Mouse (Mus musculus) E14TG2a.4 (cell line): ENCODE results near the gene Adcyap1r1.
A peak's percentile ranks its signal among the peaks of the same experiment; 100 is the strongest.

Source experiments
- H3K27me3 ChIP-seq: 2 replicates; pipeline ENCODE4 v1.6.1; 2014; ENCODE audit warnings: low read length, control low read depth; ENCODE audit not compliant: insufficient read depth
- H3K36me3 ChIP-seq: 2 replicates; pipeline ENCODE4 v1.6.1; 2014; ENCODE audit warnings: low read length, control low read depth; ENCODE audit not compliant: insufficient read depth
- H3K4me1 ChIP-seq: replicated peaks from 2 replicates; pipeline ENCODE4 v1.6.1; 2014; ENCODE audit warnings: low read depth, low read length, control low read depth
- H3K4me3 ChIP-seq: replicated peaks from 2 replicates; pipeline ENCODE4 v1.5.1; 2014; ENCODE audit warnings: mild to moderate bottlenecking, low read length
- H3K9me3 ChIP-seq: 2 replicates; pipeline ENCODE4 v1.6.1; 2014; ENCODE audit warnings: low read length, control low read depth
- CTCF ChIP-seq: conservative IDR thresholded peaks from 2 replicates; pipeline ENCODE4 v1.5.1; 2014; ENCODE audit warnings: low read length
- NANOG ChIP-seq: IDR thresholded peaks from 2 replicates; pipeline ENCODE4 v1.6.1; 2014; ENCODE audit warnings: borderline replicate concordance, low read length, mixed read lengths
- POU5F1 ChIP-seq: IDR thresholded peaks from 2 replicates; pipeline ENCODE4 v1.6.1; 2014; ENCODE audit warnings: low read length, borderline replicate concordance

Adcyap1r1 gene

GRCm38 (mm10) chr6:55519605-55520201 lies 67.9 kb downstream of the Adcyap1r1 start:
- TF ChIP-seq CTCF (peak; percentile 72), POU5F1 (no peak)
- Histone ChIP-seq H3K9me3 (peaks cover 4% of the 10 kb centered on the region), H3K27me3 (no peaks in the 10 kb centered on the region), H3K4me1 (no peaks in the 10 kb centered on the region), H3K4me3 (no peak overlapping the region), H3K36me3 (no peaks in the 10 kb centered on the region)

GRCm38 (mm10) chr6:55520237-55521095 lies 68.7 kb downstream of the Adcyap1r1 start:
- Histone ChIP-seq H3K4me3 (no peak overlapping the region), H3K9me3 (no peaks in the 10 kb centered on the region), H3K36me3 (no peaks in the 10 kb centered on the region), H3K4me1 (no peaks in the 10 kb centered on the region), H3K27me3 (no peaks in the 10 kb centered on the region)
- no peak for TF ChIP-seq NANOG
- TF ChIP-seq POU5F1: no peak
- TF ChIP-seq CTCF: peak; percentile 19; the same call in 1 of the 2 replicates

DNA sequence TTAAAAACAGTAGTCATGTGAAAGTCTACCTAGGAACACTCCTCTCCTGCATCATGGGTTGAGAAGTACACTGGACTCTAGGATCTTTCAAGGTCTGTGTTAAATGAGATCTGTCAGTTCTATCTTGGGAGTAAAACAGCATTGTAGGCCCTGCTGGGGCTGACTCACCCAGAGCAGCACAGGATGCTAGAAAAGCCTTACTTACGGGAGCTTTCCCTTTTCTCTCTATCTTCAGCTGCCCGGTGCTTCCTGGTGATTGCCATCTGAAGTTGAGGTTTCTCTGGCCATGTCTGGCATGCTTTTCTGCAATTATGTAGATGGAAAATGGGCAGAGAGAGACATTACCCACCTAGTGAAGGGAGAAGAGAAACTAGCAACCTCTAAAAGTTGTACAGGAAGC lies 84.7 kb downstream of the Adcyap1r1 start:
- no peak overlapping the region for H3K4me3 ChIP-seq
- no peaks in the 10 kb centered on the region for H3K36me3 ChIP-seq
- no peak for TF ChIP-seq NANOG
- TF ChIP-seq CTCF: no peak
- no peak for TF ChIP-seq POU5F1
- no peaks in the 10 kb centered on the region for H3K27me3 ChIP-seq
- peaks cover 4% of the 10 kb centered on the region for H3K9me3 ChIP-seq
- no peaks in the 10 kb centered on the region for H3K4me1 ChIP-seq

- Histone ChIP-seq H3K36me3 (no peaks in the 10 kb centered on the region), H3K4me1 (no peaks in the 10 kb centered on the region), H3K9me3 (no peaks in the 10 kb centered on the region), H3K27me3 (no peaks in the 10 kb centered on the region), H3K4me3 (no peak overlapping the region)
- TF ChIP-seq NANOG (no peak), POU5F1 (no peak), CTCF (no peak)
Observed at GRCm38 (mm10) chr6:55539196-55539595, 87.4 kb downstream of the Adcyap1r1 start.

DNA sequence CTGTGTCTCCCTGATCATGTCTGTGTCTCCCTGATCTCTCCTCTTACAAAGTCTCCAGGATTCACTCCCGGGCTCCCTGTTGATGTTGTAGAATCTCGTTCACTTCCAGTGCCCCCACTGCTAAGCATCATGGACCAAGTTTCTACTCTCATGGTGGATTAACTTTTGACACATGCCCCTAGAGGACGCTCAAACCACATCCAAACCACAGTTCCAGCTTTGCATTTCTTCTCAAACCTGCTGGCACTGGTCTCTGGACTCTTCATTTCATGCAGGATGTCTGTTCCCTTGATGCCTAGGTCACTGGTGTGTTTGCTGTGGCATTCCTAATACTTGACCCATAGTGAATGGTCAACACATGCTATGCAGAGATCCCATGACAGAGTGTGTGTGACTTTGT lies 90.6 kb downstream of the Adcyap1r1 start:
- Histone ChIP-seq H3K27me3 (no peaks in the 10 kb centered on the region), H3K4me3 (no peak overlapping the region), H3K36me3 (no peaks in the 10 kb centered on the region), H3K9me3 (no peaks in the 10 kb centered on the region), H3K4me1 (no peaks in the 10 kb centered on the region)
- TF ChIP-seq CTCF (no peak), NANOG (no peak), POU5F1 (no peak)

DNA sequence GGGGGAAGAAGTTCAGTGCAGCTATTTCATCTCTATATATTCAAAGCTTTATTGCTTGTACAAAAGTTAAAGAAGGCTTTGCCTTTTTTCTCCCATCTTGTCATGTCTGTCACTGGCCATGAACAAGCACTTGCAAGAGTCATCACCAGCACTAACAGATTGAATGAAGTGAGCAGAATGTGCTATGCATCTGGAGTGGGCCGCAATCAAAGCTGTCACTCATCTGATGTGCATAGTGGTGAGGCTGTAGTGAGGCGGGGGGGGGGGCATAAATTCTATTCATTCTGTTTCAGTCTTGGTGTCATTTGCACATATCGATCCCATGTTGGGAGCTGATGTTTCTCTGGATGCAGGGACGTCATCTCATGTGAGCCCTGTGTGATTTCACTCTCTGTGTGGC lies 91.6 kb downstream of the Adcyap1r1 start:
- no peak overlapping the region for H3K4me3 ChIP-seq
- no peak for TF ChIP-seq NANOG
- TF ChIP-seq POU5F1: no peak
- no peak for TF ChIP-seq CTCF
- no peaks in the 10 kb centered on the region for H3K4me1 ChIP-seq
- no peaks in the 10 kb centered on the region for H3K36me3 ChIP-seq
- no peaks in the 10 kb centered on the region for H3K27me3 ChIP-seq
- no peaks in the 10 kb centered on the region for H3K9me3 ChIP-seq

GRCm38 (mm10) chr6:55549211-55549610 lies 97.4 kb downstream of the Adcyap1r1 start:
- no peaks in the 10 kb centered on the region for H3K27me3 ChIP-seq
- TF ChIP-seq CTCF: no peak
- TF ChIP-seq NANOG: no peak
- TF ChIP-seq POU5F1: no peak
- H3K4me3 ChIP-seq: no peak overlapping the region
- no peaks in the 10 kb centered on the region for H3K9me3 ChIP-seq
- no peaks in the 10 kb centered on the region for H3K4me1 ChIP-seq
- H3K36me3 ChIP-seq: no peaks in the 10 kb centered on the region

- no peaks in the 10 kb centered on the region for H3K27me3 ChIP-seq
- H3K36me3 ChIP-seq: no peaks in the 10 kb centered on the region
- no peak for TF ChIP-seq CTCF
- no peak for TF ChIP-seq NANOG
- TF ChIP-seq POU5F1: no peak
- H3K9me3 ChIP-seq: no peaks in the 10 kb centered on the region
- no peaks in the 10 kb centered on the region for H3K4me1 ChIP-seq
- H3K4me3 ChIP-seq: no peak overlapping the region
Observed at GRCm38 (mm10) chr6:55550926-55551325, 99.1 kb downstream of the Adcyap1r1 start.
